Mouse (Mus musculus) 3134 (cell line): ENCODE results near the gene Arid4a.

ENCODE experiments used
- DNase-seq: peaks from one replicate; pipeline ENCODE4 v3.0.0-alpha.2; 2011; ENCODE audit warnings: low spot score; ENCODE audit not compliant: insufficient read length; ENCODE audit errors: extremely low read depth

Gene Arid4a

GRCm38 (mm10) chr12:71137686-71138085, 121.9 kb downstream of the Arid4a start:
- no peak for DNase-seq

- no peak for DNase-seq
These were observed 123.6 kb downstream of the Arid4a start for GRCm38 (mm10) chr12:71139258-71139828.

- no peak for DNase-seq
These were observed 125.4 kb downstream of the Arid4a start for GRCm38 (mm10) chr12:71141189-71141588.

GRCm38 (mm10) chr12:71147641-71148040, 131.9 kb downstream of the Arid4a start:
- DNase-seq = no peak
